Mouse (Mus musculus) lung, postnatal 0 days (tissue): ENCODE data around the gene Kcnk13. TPM values are rescaled to one million over a fixed set of nuclear protein-coding genes. Genes with fewer than 3 reads are reported as not detected.

Experiments
- ATAC-seq: fragments of 200-750 bp; cut with Nextera tagmentation; 2 replicates; pipeline ENCODE4 v1.8.0; 2017; ENCODE audit warnings: moderate library complexity
- DNase-seq: peaks from one replicate; pipeline ENCODE4 v3.0.0-alpha.2; 2016; ENCODE audit warnings: low spot score
- H3K27ac ChIP-seq: fragments of 300-500 bp; sonication (generic); 2 replicates; pipeline ENCODE4 v1.5.1; 2014; ENCODE audit warnings: antibody characterized with exemption, mild to moderate bottlenecking, low read length, mixed read lengths
- H3K27me3 ChIP-seq: fragments of 300-500 bp; sonication (generic); replicated peaks from 2 replicates; pipeline ENCODE4 v1.6.1; 2014; ENCODE audit warnings: low read length, mixed read lengths; ENCODE audit not compliant: insufficient read depth
- H3K36me3 ChIP-seq: fragments of 300-500 bp; sonication (generic); 2 replicates; pipeline ENCODE4 v1.6.1; 2014; ENCODE audit warnings: low read length, mixed read lengths; ENCODE audit not compliant: insufficient read depth
- H3K4me1 ChIP-seq: fragments of 300-500 bp; sonication (generic); 2 replicates; pipeline ENCODE4 v1.6.1; 2014; ENCODE audit warnings: antibody characterized with exemption, low read depth, low read length, mixed read lengths; ENCODE audit not compliant: insufficient read depth
- H3K4me2 ChIP-seq: fragments of 300-500 bp; sonication (generic); replicated peaks from 2 replicates; pipeline ENCODE4 v1.6.1; 2014; ENCODE audit warnings: low read depth, mild to moderate bottlenecking, low read length, moderate library complexity, mixed read lengths
- H3K4me3 ChIP-seq: fragments of 300-500 bp; sonication (generic); 2 replicates; pipeline ENCODE4 v1.5.1; 2014; ENCODE audit warnings: low read depth, low read length
- H3K9ac ChIP-seq: fragments of 300-500 bp; sonication (generic); replicated peaks from 2 replicates; pipeline ENCODE4 v1.6.1; 2014; ENCODE audit warnings: low read depth, mild to moderate bottlenecking
- H3K9me3 ChIP-seq: fragments of 300-500 bp; sonication (generic); 2 replicates; pipeline ENCODE4 v1.6.1; 2016; ENCODE audit warnings: low read length, mixed read lengths
- CTCF ChIP-seq: IDR thresholded peaks from 2 replicates; pipeline ENCODE4 v1.5.1; 2016; ENCODE audit warnings: antibody characterized with exemption, mild to moderate bottlenecking
- EP300 ChIP-seq: IDR thresholded peaks from 2 replicates; pipeline ENCODE4 v1.6.1; 2016; ENCODE audit warnings: antibody characterized with exemption, mild to moderate bottlenecking, control low read depth
- WGBS: fragments of 180-500 bp; shearing (Covaris S2); extraction: QIAGEN DNeasy Blood & Tissue Kit; methylation state at CpG from one replicate; pipeline ENCODE4 v1.1.7; 2014; 5-methylcytosine and 5-hydroxymethylcytosine counted together
- polyA plus RNA-seq: library from polyadenylated mRNA; unstranded; fragments of >200 nt; fragmentation: Nextera tagmentation; extraction: Ambion mirVana; gene quantifications from 2 replicates; pipeline ENCODE4 v1.2.1, GENCODE M21; 2015

Gene Kcnk13
- polyA plus RNA-seq, 1 experiment from 2014 or later: 7.8 TPM

DNA sequence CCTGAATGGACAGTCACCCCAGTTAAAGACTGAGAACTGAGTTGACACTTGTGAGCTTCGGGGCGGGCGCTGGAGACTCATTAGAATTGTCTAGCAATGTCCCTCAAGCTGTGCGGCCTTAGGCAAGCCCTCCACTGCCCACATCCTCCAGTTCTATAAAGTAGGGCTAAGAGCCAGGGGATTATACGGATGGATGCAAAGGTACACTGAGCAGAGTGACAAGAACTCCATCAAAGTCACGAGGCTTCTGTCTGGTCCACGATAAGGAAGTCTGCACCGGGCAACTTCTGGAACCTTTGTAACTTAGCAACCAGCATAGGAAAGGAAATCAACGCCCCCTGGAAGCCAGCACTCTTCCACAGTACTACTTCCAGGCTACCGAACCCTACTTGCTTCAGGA is 4.4 kb upstream of the Kcnk13 start:
- Histone ChIP-seq H3K4me3 (no peak overlapping the region), H3K27ac (no peak overlapping the region), H3K4me1 (peaks cover 6% of the 10 kb centered on the region), H3K9me3 (no peaks in the 10 kb centered on the region), H3K36me3 (no peaks in the 10 kb centered on the region), H3K27me3 (peaks cover 14% of the 10 kb centered on the region), H3K9ac (no peak overlapping the region), H3K4me2 (no peak overlapping the region)
- no peak for ATAC-seq
- WGBS: 25% methylated on average over 10 of the region's 10 CpGs
- no peak for DNase-seq
- TF ChIP-seq CTCF (no peak), EP300 (no peak)

DNA sequence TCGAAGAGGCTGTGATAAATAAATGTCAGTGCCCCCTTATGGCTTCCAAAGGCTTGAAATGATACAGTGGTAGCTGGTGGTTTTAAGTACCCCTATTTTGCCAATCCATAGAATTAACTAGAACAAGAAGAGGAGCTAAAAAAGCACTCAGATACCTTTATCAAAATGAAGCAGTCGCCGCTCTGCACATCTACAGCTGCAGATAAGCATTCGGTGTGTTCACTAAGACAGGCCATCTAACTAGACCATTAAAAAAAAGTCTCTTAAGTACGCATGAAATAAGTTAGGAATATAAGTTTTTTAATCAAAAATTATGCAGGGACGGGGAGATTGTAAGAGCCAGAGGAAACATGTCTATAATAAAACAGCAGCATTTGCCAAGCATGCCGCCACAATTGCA is 3.6 kb upstream of the Kcnk13 start:
- Histone ChIP-seq H3K4me1 (peaks cover 8% of the 10 kb centered on the region), H3K4me2 (no peak overlapping the region), H3K27ac (no peak overlapping the region), H3K27me3 (peaks cover 21% of the 10 kb centered on the region), H3K36me3 (no peaks in the 10 kb centered on the region), H3K9ac (no peak overlapping the region), H3K4me3 (no peak overlapping the region), H3K9me3 (no peaks in the 10 kb centered on the region)
- ATAC-seq (no peak), DNase-seq (no peak)
- WGBS: 77% methylated on average over 7 of the region's 7 CpGs
- no peak for TF ChIP-seq CTCF

- Histone ChIP-seq H3K9me3 (no peaks in the 10 kb centered on the region), H3K27me3 (peaks cover 36% of the 10 kb centered on the region), H3K4me1 (peaks cover 8% of the 10 kb centered on the region), H3K36me3 (no peaks in the 10 kb centered on the region), H3K9ac (peak overlapping the region; percentile 27), H3K4me3 (peak overlapping the region; percentile 52), H3K4me2 (peak overlapping the region; percentile 81), H3K27ac (peak overlapping the region; percentile 68)
- WGBS: 1% methylated on average over 67 of the region's 77 CpGs
- TF ChIP-seq EP300: no peak
- peak; percentile 18 for ATAC-seq
- peak; percentile 47 for DNase-seq
These were observed 1.2 kb downstream of the Kcnk13 start for GRCm38 (mm10) chr12:99965203-99966115.

- Histone ChIP-seq H3K9ac (peak overlapping the region; percentile 27), H3K4me3 (peak overlapping the region; percentile 52), H3K4me2 (peak overlapping the region; percentile 81), H3K27me3 (peaks cover 36% of the 10 kb centered on the region), H3K27ac (peak overlapping the region; percentile 68), H3K9me3 (no peaks in the 10 kb centered on the region), H3K36me3 (no peaks in the 10 kb centered on the region), H3K4me1 (peaks cover 8% of the 10 kb centered on the region)
- ATAC-seq (no peak; the same call in 1 of the 2 replicates), DNase-seq (no peak)
- TF ChIP-seq CTCF: no peak
- TF ChIP-seq EP300: no peak
- WGBS: 6% methylated on average over 25 of the region's 25 CpGs
These were observed 1.9 kb downstream of the Kcnk13 start for GRCm38 (mm10) chr12:99966116-99966770.

DNA sequence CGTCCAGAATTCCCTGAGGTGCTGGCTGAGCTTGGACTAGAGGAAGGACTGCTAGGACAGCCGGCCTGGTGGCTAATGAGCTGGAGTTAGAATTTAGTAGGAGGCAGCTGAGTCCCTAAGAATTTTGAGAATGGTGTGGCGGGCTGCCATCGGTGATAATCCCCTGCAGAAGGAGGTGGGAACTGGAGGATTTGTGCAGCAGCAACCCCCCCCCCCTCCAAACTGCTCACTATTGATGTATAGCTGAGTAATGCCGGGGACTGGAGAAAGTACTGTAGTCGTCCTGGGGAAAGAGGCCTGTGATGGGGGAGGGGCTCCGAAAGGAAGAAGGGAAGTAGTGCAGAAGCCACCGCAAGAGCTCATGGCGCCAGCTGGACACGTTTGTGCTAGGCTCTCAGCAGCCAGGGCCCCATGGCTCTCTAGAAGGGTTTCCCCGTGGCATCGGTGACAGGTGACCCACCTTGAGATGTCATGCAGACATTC is 2.6 kb downstream of the Kcnk13 start:
- H3K36me3 ChIP-seq: no peaks in the 10 kb centered on the region
- H3K4me1 ChIP-seq: peaks cover 8% of the 10 kb centered on the region
- H3K27ac ChIP-seq: no peak overlapping the region
- 10% methylated on average over 12 of the region's 12 CpGs for WGBS
- H3K4me3 ChIP-seq: peak overlapping the region; percentile 52
- H3K9ac ChIP-seq: no peak overlapping the region
- TF ChIP-seq CTCF (no peak), EP300 (no peak)
- H3K9me3 ChIP-seq: no peaks in the 10 kb centered on the region
- peak; percentile 57 for DNase-seq
- 0 out of 2 replicates have a peak, but pooled peaks have one; percentile 10 for ATAC-seq
- H3K4me2 ChIP-seq: peak overlapping the region; percentile 81
- peaks cover 36% of the 10 kb centered on the region for H3K27me3 ChIP-seq

DNA sequence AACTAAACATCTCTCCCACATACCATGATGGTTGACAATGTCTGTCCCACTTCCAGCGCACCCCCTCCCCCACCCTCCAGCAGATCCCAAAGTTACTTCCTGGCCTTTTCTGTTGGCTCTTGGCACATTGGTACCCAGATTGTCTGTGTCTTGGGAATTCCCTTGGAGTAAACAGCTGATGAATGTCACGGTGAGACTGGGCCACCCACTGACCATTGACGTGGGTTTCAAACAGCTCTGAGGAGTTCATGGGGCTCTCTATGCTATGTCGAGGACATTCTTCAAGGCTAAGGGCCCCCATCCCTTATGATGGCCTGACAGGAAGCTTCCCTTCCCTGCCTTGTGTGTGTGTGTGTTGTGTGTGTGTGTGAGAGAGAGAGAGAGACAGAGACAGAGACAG is 5.6 kb downstream of the Kcnk13 start:
- Histone ChIP-seq H3K27me3 (peaks cover 22% of the 10 kb centered on the region), H3K27ac (no peak overlapping the region), H3K4me2 (no peak overlapping the region), H3K4me1 (0 out of 2 replicates have a peak, but pooled peaks cover 2% of the 10 kb centered on the region), H3K36me3 (no peaks in the 10 kb centered on the region), H3K9ac (no peak overlapping the region), H3K9me3 (no peaks in the 10 kb centered on the region), H3K4me3 (no peak overlapping the region)
- ATAC-seq (no peak), DNase-seq (no peak)
- WGBS: 50% methylated on average over 4 of the region's 4 CpGs
- TF ChIP-seq EP300 (no peak), CTCF (no peak)
